Mouse (Mus musculus) liver, embryonic 15.5 days (tissue): Measurements from ENCODE around the gene Olfr70. TPM values are rescaled to one million over a fixed set of nuclear protein-coding genes. Genes with fewer than 3 reads are reported as not detected.
A peak's percentile ranks its signal among the peaks of the same experiment; 100 is the strongest.

Source experiments
- ATAC-seq: fragments of 200-750 bp; cut with Nextera tagmentation; 2 replicates; pipeline ENCODE4 v1.8.0; 2017; ENCODE audit warnings: moderate number of reproducible peaks, mild to moderate bottlenecking, moderate library complexity; ENCODE audit not compliant: insufficient read depth
- H3K27ac ChIP-seq: fragments of 300-500 bp; sonication (generic); replicated peaks from 2 replicates; pipeline ENCODE4 v1.5.1; 2015; ENCODE audit warnings: mild to moderate bottlenecking, inconsistent platforms
- H3K27me3 ChIP-seq: fragments of 300-500 bp; sonication (generic); 2 replicates; pipeline ENCODE4 v1.6.1; 2015; ENCODE audit warnings: mild to moderate bottlenecking, inconsistent platforms
- H3K36me3 ChIP-seq: fragments of 300-500 bp; sonication (generic); replicated peaks from 2 replicates; pipeline ENCODE4 v1.6.1; 2015; ENCODE audit warnings: moderate library complexity, mild to moderate bottlenecking, inconsistent platforms
- H3K4me1 ChIP-seq: fragments of 300-500 bp; sonication (generic); replicated peaks from 2 replicates; pipeline ENCODE4 v1.6.1; 2015; ENCODE audit warnings: inconsistent platforms
- H3K4me2 ChIP-seq: fragments of 300-500 bp; sonication (generic); 2 replicates; pipeline ENCODE4 v1.6.1; 2015; ENCODE audit warnings: moderate library complexity, mild to moderate bottlenecking, inconsistent platforms
- H3K4me3 ChIP-seq: fragments of 300-500 bp; sonication (generic); replicated peaks from 2 replicates; pipeline ENCODE4 v1.5.1; 2015; ENCODE audit warnings: mild to moderate bottlenecking, inconsistent platforms
- H3K9ac ChIP-seq: fragments of 300-500 bp; sonication (generic); 2 replicates; pipeline ENCODE4 v1.6.1; 2015; ENCODE audit warnings: moderate library complexity, mild to moderate bottlenecking, inconsistent platforms
- H3K9me3 ChIP-seq: fragments of 300-500 bp; sonication (generic); replicated peaks from 2 replicates; pipeline ENCODE4 v1.6.1; 2016; ENCODE audit warnings: inconsistent platforms
- WGBS: fragments of 180-500 bp; shearing (Covaris S2); methylation state at CpG from one replicate; pipeline ENCODE4 v1.1.7; 2015; ENCODE audit warnings: mixed read lengths; ENCODE audit not compliant: insufficient replicate concordance; 5-methylcytosine and 5-hydroxymethylcytosine counted together
- polyA plus RNA-seq: library from polyadenylated mRNA; unstranded; fragments of >200 nt; fragmentation: Nextera tagmentation; extraction: Ambion mirVana; gene quantifications from 2 replicates; pipeline ENCODE4 v1.2.1, GENCODE M21; 2015

The Olfr70 gene
- polyA plus RNA-seq, 1 experiment from 2014 or later, result not detected

GRCm38 (mm10) chr4:43678541-43678940 lies 22.1 kb downstream of the Olfr70 start:
- Histone ChIP-seq H3K36me3 (no peaks in the 10 kb centered on the region), H3K9ac (no peak overlapping the region), H3K27me3 (no peaks in the 10 kb centered on the region), H3K9me3 (no peaks in the 10 kb centered on the region), H3K4me3 (no peak overlapping the region), H3K4me2 (no peak overlapping the region), H3K4me1 (no peaks in the 10 kb centered on the region), H3K27ac (no peak overlapping the region)
- no peak for ATAC-seq
- WGBS, result 76% methylated on average over 6 of the region's 6 CpGs

- H3K4me3 ChIP-seq, result no peak overlapping the region
- no peaks in the 10 kb centered on the region for H3K36me3 ChIP-seq
- peaks cover 5% of the 10 kb centered on the region for H3K27me3 ChIP-seq
- no peak for ATAC-seq
- 50% methylated on average over 4 of the region's 4 CpGs for WGBS
- H3K9me3 ChIP-seq, result no peaks in the 10 kb centered on the region
- H3K27ac ChIP-seq, result no peak overlapping the region
- H3K4me2 ChIP-seq, result no peak overlapping the region
- no peak overlapping the region for H3K9ac ChIP-seq
- H3K4me1 ChIP-seq, result no peaks in the 10 kb centered on the region
Observed at GRCm38 (mm10) chr4:43675608-43676007, 25.0 kb downstream of the Olfr70 start.

- Histone ChIP-seq H3K27me3 (peaks cover 12% of the 10 kb centered on the region), H3K4me3 (no peak overlapping the region), H3K27ac (no peak overlapping the region), H3K9ac (no peak overlapping the region), H3K4me2 (no peak overlapping the region), H3K9me3 (no peaks in the 10 kb centered on the region), H3K36me3 (no peaks in the 10 kb centered on the region), H3K4me1 (0 out of 2 replicates have a peak, but pooled peaks cover under 1% of the 10 kb centered on the region)
- WGBS, result 50% methylated on average over 5 of the region's 5 CpGs
- ATAC-seq, result no peak
Observed at GRCm38 (mm10) chr4:43674974-43675373, 25.6 kb downstream of the Olfr70 start.

GRCm38 (mm10) chr4:43673703-43674102 lies 26.9 kb downstream of the Olfr70 start:
- H3K9me3 ChIP-seq, result no peaks in the 10 kb centered on the region
- no peak overlapping the region for H3K27ac ChIP-seq
- peaks cover 20% of the 10 kb centered on the region for H3K27me3 ChIP-seq
- no peak overlapping the region for H3K4me3 ChIP-seq
- 56% methylated on average over 8 of the region's 8 CpGs for WGBS
- H3K4me1 ChIP-seq, result peaks cover 11% of the 10 kb centered on the region
- no peak overlapping the region for H3K9ac ChIP-seq
- no peak for ATAC-seq
- no peaks in the 10 kb centered on the region for H3K36me3 ChIP-seq
- H3K4me2 ChIP-seq, result no peak overlapping the region

- H3K9me3 ChIP-seq, result no peaks in the 10 kb centered on the region
- WGBS, result 9% methylated on average over 2 of the region's 2 CpGs
- no peak overlapping the region for H3K4me2 ChIP-seq
- peaks cover 26% of the 10 kb centered on the region for H3K27me3 ChIP-seq
- H3K36me3 ChIP-seq, result no peaks in the 10 kb centered on the region
- H3K27ac ChIP-seq, result no peak overlapping the region
- H3K4me1 ChIP-seq, result peaks cover 19% of the 10 kb centered on the region
- no peak for ATAC-seq
- H3K9ac ChIP-seq, result no peak overlapping the region
- H3K4me3 ChIP-seq, result no peak overlapping the region
Observed at GRCm38 (mm10) chr4:43672070-43672469, 28.5 kb downstream of the Olfr70 start.

- peaks cover 53% of the 10 kb centered on the region for H3K27me3 ChIP-seq
- H3K27ac ChIP-seq, result peak overlapping the region; percentile 38; the same call in 1 of the 2 replicates
- no peaks in the 10 kb centered on the region for H3K36me3 ChIP-seq
- no peaks in the 10 kb centered on the region for H3K9me3 ChIP-seq
- WGBS, result 1% methylated on average over 25 of the region's 25 CpGs
- peak; percentile 76 for ATAC-seq
- H3K4me3 ChIP-seq, result peak overlapping the region; percentile 80
- H3K4me2 ChIP-seq, result peak overlapping the region; percentile 96
- peak overlapping the region; percentile 77 for H3K9ac ChIP-seq
- peaks cover 19% of the 10 kb centered on the region for H3K4me1 ChIP-seq
Observed at GRCm38 (mm10) chr4:43669428-43669794, 31.2 kb downstream of the Olfr70 start.

GRCm38 (mm10) chr4:43668782-43669427 lies 31.7 kb downstream of the Olfr70 start, which contains the start of the genes Tmem8b and Fam221b:
TSS of gene Tmem8b (plus strand) at chr4:43668971.
TSS of gene Fam221b (minus strand) at chr4:43669145.
- H3K4me2 ChIP-seq, result peak within 1 kb of the TSS; percentile 96
- no peaks in the 10 kb centered on the region for H3K9me3 ChIP-seq
- 2% methylated on average over 41 of the region's 41 CpGs for WGBS
- H3K4me1 ChIP-seq, result peaks cover 19% of the 10 kb centered on the region
- peak; percentile 94 for ATAC-seq
- H3K9ac ChIP-seq, result peak within 1 kb of the TSS; percentile 77
- H3K27ac ChIP-seq, result peak within 1 kb of the TSS; percentile 38; the same call in 1 of the 2 replicates
- H3K4me3 ChIP-seq, result peak within 1 kb of the TSS; percentile 80
- H3K36me3 ChIP-seq, result no peaks in the 10 kb centered on the region
- H3K27me3 ChIP-seq, result peaks cover 55% of the 10 kb centered on the region

GRCm38 (mm10) chr4:43666412-43666811 lies 34.2 kb downstream of the Olfr70 start:
- Histone ChIP-seq H3K4me3 (no peak overlapping the region), H3K9me3 (no peaks in the 10 kb centered on the region), H3K4me2 (no peak overlapping the region), H3K36me3 (no peaks in the 10 kb centered on the region), H3K27ac (no peak overlapping the region), H3K4me1 (peaks cover 19% of the 10 kb centered on the region), H3K9ac (no peak overlapping the region), H3K27me3 (peaks cover 80% of the 10 kb centered on the region)
- ATAC-seq, result no peak
- 14% methylated on average over 4 of the region's 4 CpGs for WGBS

- H3K9ac ChIP-seq, result no peak overlapping the region
- H3K4me3 ChIP-seq, result peak overlapping the region; percentile 91
- H3K9me3 ChIP-seq, result no peaks in the 10 kb centered on the region
- 55% methylated on average over 4 of the region's 4 CpGs for WGBS
- no peak overlapping the region for H3K27ac ChIP-seq
- H3K4me1 ChIP-seq, result peaks cover 32% of the 10 kb centered on the region
- no peaks in the 10 kb centered on the region for H3K36me3 ChIP-seq
- peak overlapping the region; percentile 91 for H3K4me2 ChIP-seq
- no peak for ATAC-seq
- H3K27me3 ChIP-seq, result peaks cover 32% of the 10 kb centered on the region
Observed at GRCm38 (mm10) chr4:43657146-43657545, 43.5 kb downstream of the Olfr70 start.

GRCm38 (mm10) chr4:43656339-43657109 lies 44.1 kb downstream of the Olfr70 start, which contains the start of gene Hint2:
TSS of gene Hint2 (minus strand) at chr4:43656466.
- H3K4me2 ChIP-seq, result peak within 1 kb of the TSS; percentile 91
- peaks cover 32% of the 10 kb centered on the region for H3K4me1 ChIP-seq
- H3K27me3 ChIP-seq, result peaks cover 26% of the 10 kb centered on the region
- peak within 1 kb of the TSS; percentile 79 for H3K27ac ChIP-seq
- H3K9ac ChIP-seq, result peak within 1 kb of the TSS; percentile 89
- H3K4me3 ChIP-seq, result peak within 1 kb of the TSS; percentile 91
- H3K36me3 ChIP-seq, result no peaks in the 10 kb centered on the region
- no peaks in the 10 kb centered on the region for H3K9me3 ChIP-seq
- 1% methylated on average over 34 of the region's 34 CpGs for WGBS
- peak; percentile 95 for ATAC-seq

GRCm38 (mm10) chr4:43655656-43656338 lies 44.8 kb downstream of the Olfr70 start:
- peak overlapping the region; percentile 79 for H3K27ac ChIP-seq
- H3K4me1 ChIP-seq, result peaks cover 32% of the 10 kb centered on the region
- peak overlapping the region; percentile 91 for H3K4me3 ChIP-seq
- H3K36me3 ChIP-seq, result no peaks in the 10 kb centered on the region
- WGBS, result 10% methylated on average over 34 of the region's 34 CpGs
- peak overlapping the region; percentile 89 for H3K9ac ChIP-seq
- H3K9me3 ChIP-seq, result no peaks in the 10 kb centered on the region
- peak overlapping the region; percentile 91 for H3K4me2 ChIP-seq
- ATAC-seq, result peak; percentile 30
- peaks cover 19% of the 10 kb centered on the region for H3K27me3 ChIP-seq
